ENCODE assay signal across 8 mouse cellular contexts in genomic region chr6:29024000-29024417, GRCm38 (mm10). TPM values are rescaled to one million over a fixed set of nuclear protein-coding genes. Genes with fewer than 3 reads are reported as not detected.
DNase-seq lines count a peak whose midpoint lies in the region; ATAC-seq lines count a peak whose summit lies in the region.

No protein-coding gene starts in this region.

- peak; percentile 81 for ATAC-seq in forebrain, embryonic 14.5 days

- H3K27ac ChIP-seq in forebrain, embryonic 14.5 days (ENCODE audit: low read depth, low read length) = no peak overlapping the region

- 7% methylated on average over 16 of the region's 16 CpGs for WGBS in forebrain, embryonic 14.5 days

- H3K36me3 ChIP-seq in forebrain, embryonic 14.5 days (ENCODE audit: control insufficient read depth, insufficient read depth, low read length) = no peaks in the 10 kb centered on the region

- H3K27me3 ChIP-seq in forebrain, embryonic 14.5 days (replicated peaks; ENCODE audit: control insufficient read depth, insufficient read depth, low read length) = no peaks in the 10 kb centered on the region

- DNase-seq in NIH3T3 (ENCODE audit: low read depth) = peak; percentile 90
- peak; percentile 77 for DNase-seq in cerebellum, adult 11 months
- peak; percentile 87 for DNase-seq in forebrain, embryonic 14.5 days (ENCODE audit: low spot score)
- peak; percentile 79 for DNase-seq in heart, postnatal 4 days
- peak; percentile 42 for DNase-seq in layer of hippocampus, adult 9-11 months
- peak; percentile 59 to 73 for DNase-seq in lung, postnatal 4 days
- DNase-seq in right cerebral cortex, adult 18-20 months = peak; percentile 59
- peak; percentile 46 to 61 for DNase-seq in urinary bladder, postnatal 36 days (ENCODE audit: low spot score in 2 of 2)

- 0 out of 2 replicates have a peak, but pooled peaks cover 3% of the 10 kb centered on the region for H3K4me1 ChIP-seq in forebrain, embryonic 14.5 days (ENCODE audit: control insufficient read depth, insufficient read depth, low read length)

- peak overlapping the region; percentile 44; the same call in 1 of the 2 replicates for H3K9ac ChIP-seq in forebrain, embryonic 14.5 days (ENCODE audit: low read length)

- no peaks in the 10 kb centered on the region for H3K9me3 ChIP-seq in forebrain, embryonic 14.5 days (replicated peaks; ENCODE audit: control insufficient read depth, low read length)

- no peak overlapping the region for H3K4me3 ChIP-seq in forebrain, embryonic 14.5 days (ENCODE audit: low read depth, low read length)

- peak overlapping the region; percentile 33 for H3K4me2 ChIP-seq in forebrain, embryonic 14.5 days (ENCODE audit: low read length)

RNA-seq across cellular contexts. Expression of gene Lep, which starts 36.0 kb away (rescaled TPM):
- polyA plus RNA-seq in forebrain, embryonic 14.5 days (2014; fragmentation: Nextera tagmentation; extraction: Ambion mirVana) = not detected in 2 replicates
- total RNA-seq in heart, postnatal 4 days (2021) = under 1 TPM in 1 of 2 experiments, not detected in 1; 0.29 TPM
